Mouse (Mus musculus): ENCODE measurements around the gene Ung. TPM values are rescaled to one million over a fixed set of nuclear protein-coding genes. Genes with fewer than 3 reads are reported as not detected.

The Ung gene
- polyA plus RNA-seq, 1 experiment from 2014 or later: 41.8 TPM

GRCm38 (mm10) chr5:114102807-114103206, 27.4 kb upstream of the Ung start:
- Histone ChIP-seq H3K36me3 (ENCODE audit: control insufficient read depth, insufficient read depth, low read length) (peaks cover 5% of the 10 kb centered on the region; the same call in 1 of the 2 replicates), H3K27ac (ENCODE audit: low read depth, low read length) (no peak overlapping the region), H3K4me3 (ENCODE audit: low read depth, low read length) (no peak overlapping the region), H3K4me1 (replicated peaks; ENCODE audit: control insufficient read depth, insufficient read depth, low read length) (peaks cover 12% of the 10 kb centered on the region), H3K27me3 (replicated peaks; ENCODE audit: control insufficient read depth, insufficient read depth, low read length) (no peaks in the 10 kb centered on the region; the same call in 1 of the 2 replicates), H3K9me3 (ENCODE audit: control insufficient read depth, low read length) (no peaks in the 10 kb centered on the region), H3K4me2 (no peak overlapping the region), H3K9ac (ENCODE audit: low read depth, low read length) (no peak overlapping the region)
- DNase-seq (ENCODE audit: low spot score) (no peak), ATAC-seq (replicated peaks; ENCODE audit: low FRiP score) (no peak)
- 62% methylated on average over 1 of the region's 1 CpGs for WGBS

GRCm38 (mm10) chr5:114106391-114106935, 23.7 kb upstream of the Ung start:
- H3K36me3 ChIP-seq (ENCODE audit: control insufficient read depth, insufficient read depth, low read length): peaks cover 36% of the 10 kb centered on the region
- no peak for ATAC-seq (replicated peaks; ENCODE audit: low FRiP score)

GRCm38 (mm10) chr5:114113334-114113733, 16.9 kb upstream of the Ung start:
- Histone ChIP-seq H3K4me1 (replicated peaks; ENCODE audit: control insufficient read depth, insufficient read depth, low read length) (no peaks in the 10 kb centered on the region), H3K9me3 (ENCODE audit: control insufficient read depth, low read length) (no peaks in the 10 kb centered on the region), H3K9ac (ENCODE audit: low read depth, low read length) (no peak overlapping the region), H3K4me3 (ENCODE audit: low read depth, low read length) (no peak overlapping the region), H3K27ac (ENCODE audit: low read depth, low read length) (no peak overlapping the region), H3K27me3 (replicated peaks; ENCODE audit: control insufficient read depth, insufficient read depth, low read length) (no peaks in the 10 kb centered on the region), H3K4me2 (no peak overlapping the region), H3K36me3 (ENCODE audit: control insufficient read depth, insufficient read depth, low read length) (peaks cover 44% of the 10 kb centered on the region)
- no peak for DNase-seq (ENCODE audit: low spot score)
- no peak for ATAC-seq (replicated peaks; ENCODE audit: low FRiP score)
- 88% methylated on average over 6 of the region's 6 CpGs for WGBS

More at GRCm38 (mm10) chr5:114106391-114106935, 23.7 kb upstream of the Ung start:
- no peak overlapping the region for H3K4me2 ChIP-seq
- WGBS: 77% methylated on average over 16 of the region's 16 CpGs
- H3K9me3 ChIP-seq (ENCODE audit: control insufficient read depth, low read length): no peaks in the 10 kb centered on the region
- H3K27me3 ChIP-seq (replicated peaks; ENCODE audit: control insufficient read depth, insufficient read depth, low read length): no peaks in the 10 kb centered on the region
- no peak for DNase-seq (ENCODE audit: low spot score)
- no peak overlapping the region for H3K4me3 ChIP-seq (ENCODE audit: low read depth, low read length)
- H3K27ac ChIP-seq (ENCODE audit: low read depth, low read length): no peak overlapping the region
- no peaks in the 10 kb centered on the region; the same call in 1 of the 2 replicates for H3K4me1 ChIP-seq (replicated peaks; ENCODE audit: control insufficient read depth, insufficient read depth, low read length)
- H3K9ac ChIP-seq (ENCODE audit: low read depth, low read length): no peak overlapping the region

- WGBS: 75% methylated on average over 5 of the region's 5 CpGs
- Histone ChIP-seq H3K36me3 (ENCODE audit: control insufficient read depth, insufficient read depth, low read length) (peaks cover 28% of the 10 kb centered on the region), H3K4me3 (ENCODE audit: low read depth, low read length) (no peak overlapping the region), H3K9ac (ENCODE audit: low read depth, low read length) (no peak overlapping the region), H3K4me1 (replicated peaks; ENCODE audit: control insufficient read depth, insufficient read depth, low read length) (no peaks in the 10 kb centered on the region), H3K27me3 (replicated peaks; ENCODE audit: control insufficient read depth, insufficient read depth, low read length) (no peaks in the 10 kb centered on the region), H3K4me2 (no peak overlapping the region), H3K9me3 (ENCODE audit: control insufficient read depth, low read length) (no peaks in the 10 kb centered on the region), H3K27ac (ENCODE audit: low read depth, low read length) (no peak overlapping the region)
- no peak for DNase-seq (ENCODE audit: low spot score)
- ATAC-seq (replicated peaks; ENCODE audit: low FRiP score): no peak
Measured at GRCm38 (mm10) chr5:114115030-114115429, 15.2 kb upstream of the Ung start.

- Histone ChIP-seq H3K27me3 (replicated peaks; ENCODE audit: control insufficient read depth, insufficient read depth, low read length) (no peaks in the 10 kb centered on the region), H3K9me3 (ENCODE audit: control insufficient read depth, low read length) (no peaks in the 10 kb centered on the region), H3K4me1 (replicated peaks; ENCODE audit: control insufficient read depth, insufficient read depth, low read length) (no peaks in the 10 kb centered on the region), H3K27ac (ENCODE audit: low read depth, low read length) (no peak overlapping the region), H3K4me3 (ENCODE audit: low read depth, low read length) (no peak overlapping the region), H3K4me2 (no peak overlapping the region), H3K36me3 (ENCODE audit: control insufficient read depth, insufficient read depth, low read length) (peaks cover 31% of the 10 kb centered on the region), H3K9ac (ENCODE audit: low read depth, low read length) (no peak overlapping the region)
- ATAC-seq (replicated peaks; ENCODE audit: low FRiP score) (no peak), DNase-seq (ENCODE audit: low spot score) (no peak)
- 73% methylated on average over 7 of the region's 7 CpGs for WGBS
Measured at GRCm38 (mm10) chr5:114116586-114116985, 13.6 kb upstream of the Ung start.

- 86% methylated on average over 4 of the region's 4 CpGs for WGBS
- peaks cover 32% of the 10 kb centered on the region for H3K36me3 ChIP-seq (ENCODE audit: control insufficient read depth, insufficient read depth, low read length)
- H3K9me3 ChIP-seq (ENCODE audit: control insufficient read depth, low read length): no peaks in the 10 kb centered on the region
- no peak for DNase-seq (ENCODE audit: low spot score)
- ATAC-seq (replicated peaks; ENCODE audit: low FRiP score): no peak
- no peaks in the 10 kb centered on the region for H3K4me1 ChIP-seq (replicated peaks; ENCODE audit: control insufficient read depth, insufficient read depth, low read length)
- no peaks in the 10 kb centered on the region for H3K27me3 ChIP-seq (replicated peaks; ENCODE audit: control insufficient read depth, insufficient read depth, low read length)
- H3K27ac ChIP-seq (ENCODE audit: low read depth, low read length): no peak overlapping the region
- no peak overlapping the region for H3K4me2 ChIP-seq
- H3K9ac ChIP-seq (ENCODE audit: low read depth, low read length): no peak overlapping the region
- no peak overlapping the region for H3K4me3 ChIP-seq (ENCODE audit: low read depth, low read length)
Measured at GRCm38 (mm10) chr5:114119806-114120205, 10.4 kb upstream of the Ung start.

GRCm38 (mm10) chr5:114126008-114126407, 4.2 kb upstream of the Ung start:
- Histone ChIP-seq H3K27me3 (replicated peaks; ENCODE audit: control insufficient read depth, insufficient read depth, low read length) (no peaks in the 10 kb centered on the region), H3K27ac (ENCODE audit: low read depth, low read length) (no peak overlapping the region), H3K4me2 (peak overlapping the region; percentile 81; the same call in 1 of the 2 replicates), H3K9me3 (ENCODE audit: control insufficient read depth, low read length) (no peaks in the 10 kb centered on the region), H3K36me3 (ENCODE audit: control insufficient read depth, insufficient read depth, low read length) (peaks cover 18% of the 10 kb centered on the region), H3K4me1 (replicated peaks; ENCODE audit: control insufficient read depth, insufficient read depth, low read length) (0 out of 2 replicates have a peak, but pooled peaks cover 6% of the 10 kb centered on the region), H3K4me3 (ENCODE audit: low read depth, low read length) (no peak overlapping the region), H3K9ac (ENCODE audit: low read depth, low read length) (no peak overlapping the region)
- DNase-seq (ENCODE audit: low spot score): no peak
- WGBS: 85% methylated on average over 3 of the region's 3 CpGs
- no peak for ATAC-seq (replicated peaks; ENCODE audit: low FRiP score)

GRCm38 (mm10) chr5:114126499-114127244, 3.5 kb upstream of the Ung start:
- no peak overlapping the region for H3K9ac ChIP-seq (ENCODE audit: low read depth, low read length)
- 81% methylated on average over 7 of the region's 7 CpGs for WGBS
- H3K27me3 ChIP-seq (replicated peaks; ENCODE audit: control insufficient read depth, insufficient read depth, low read length): no peaks in the 10 kb centered on the region
- peak overlapping the region; percentile 81 for H3K4me2 ChIP-seq
- no peak for ATAC-seq (replicated peaks; ENCODE audit: low FRiP score)
- peaks cover 10% of the 10 kb centered on the region; the same call in 1 of the 2 replicates for H3K4me1 ChIP-seq (replicated peaks; ENCODE audit: control insufficient read depth, insufficient read depth, low read length)
- H3K27ac ChIP-seq (ENCODE audit: low read depth, low read length): no peak overlapping the region
- no peak for DNase-seq (ENCODE audit: low spot score)
- peak overlapping the region; percentile 60 for H3K4me3 ChIP-seq (ENCODE audit: low read depth, low read length)
- H3K9me3 ChIP-seq (ENCODE audit: control insufficient read depth, low read length): no peaks in the 10 kb centered on the region
- H3K36me3 ChIP-seq (ENCODE audit: control insufficient read depth, insufficient read depth, low read length): peaks cover 12% of the 10 kb centered on the region

All from liver, embryonic 11.5 days (tissue).